ENCODE assay signal across 15 mouse cellular contexts in genomic region chr4:111498751-111499150, GRCm38 (mm10).
DNase-seq lines count a peak whose midpoint lies in the region; ATAC-seq and TF ChIP-seq lines count a peak whose summit lies in the region.
"Had no signal": no experiment of that assay in that cellular context is flagged by ENCODE, and none has a peak within 500 bp of the region (broad histone marks: within the 10 kb centered on the region; RNA-seq: fewer than 3 reads in every experiment).

No protein-coding gene starts in this region.

- no peaks in the 10 kb centered on the region for H3K9me3 ChIP-seq in midbrain, embryonic 13.5 days
- H3K9me3 ChIP-seq: limb, embryonic 15.5 days; stomach, embryonic 15.5 days had no signal

- ATAC-seq in midbrain, embryonic 13.5 days, result no peak

- H3K36me3 ChIP-seq in midbrain, embryonic 13.5 days, result no peaks in the 10 kb centered on the region
- H3K36me3 ChIP-seq: limb, embryonic 15.5 days; stomach, embryonic 15.5 days had no signal

- no peak; the same call in 1 of the 2 replicates for TF ChIP-seq CTCF in layer of hippocampus, adult 2 months (conservative IDR thresholded peaks at IDR 0.05)

- H3K4me2 ChIP-seq in midbrain, embryonic 13.5 days (replicated peaks), result no peak overlapping the region
- H3K4me2 ChIP-seq: limb, embryonic 15.5 days; stomach, embryonic 15.5 days had no signal

- WGBS in midbrain, embryonic 13.5 days, result 73% methylated on average over 3 of the region's 3 CpGs

- H3K4me1 ChIP-seq in midbrain, embryonic 13.5 days (replicated peaks), result no peaks in the 10 kb centered on the region
- H3K4me1 ChIP-seq: limb, embryonic 15.5 days; stomach, embryonic 15.5 days had no signal

- DNase-seq in cerebellum, postnatal 10 days, result peak; percentile 23 to 42
- DNase-seq in cerebellum, adult 11 months, result no peak
- peak; percentile 58 to 82 for DNase-seq in layer of hippocampus, adult 2 months (ENCODE audit: low spot score in 2 of 2)
- peak; percentile 51 to 90 for DNase-seq in left cerebral cortex, adult 8-10 months (ENCODE audit: low spot score in 2 of 2)
- DNase-seq in right cerebral cortex, postnatal 25 days, result peak; percentile 71
- DNase-seq in adrenal gland, postnatal 4 days (ENCODE audit: low spot score in 2 of 2), result no peak
- DNase-seq in gastrocnemius, postnatal 14 days, result no peak
- DNase-seq: cerebellum, adult 9-11 months; heart, adult 2 months; heart, postnatal 14 days; lung, adult 2 months; thymus, postnatal 36 days had no signal

- H3K9ac ChIP-seq in midbrain, embryonic 13.5 days (replicated peaks), result no peak overlapping the region
- H3K9ac ChIP-seq: limb, embryonic 15.5 days; stomach, embryonic 15.5 days had no signal

- intact Hi-C loops in gastrocnemius, postnatal 14 days (cut with DNase I; ENCODE audit: low total_unique reads), result loop anchor here (5.0 kb wide), 1 partner anchor 129 kb away; no protein-coding TSS in a partner anchor

- no peak overlapping the region for H3K4me3 ChIP-seq in layer of hippocampus, adult 2 months
- no peak overlapping the region for H3K4me3 ChIP-seq in midbrain, embryonic 13.5 days (replicated peaks)
- H3K4me3 ChIP-seq: heart, adult 2 months; limb, embryonic 15.5 days; stomach, embryonic 15.5 days had no signal

- H3K27me3 ChIP-seq in midbrain, embryonic 13.5 days, result no peaks in the 10 kb centered on the region
- H3K27me3 ChIP-seq: limb, embryonic 15.5 days; stomach, embryonic 15.5 days had no signal

- H3K27ac ChIP-seq in layer of hippocampus, adult 2 months, result no peak overlapping the region
- no peak overlapping the region for H3K27ac ChIP-seq in midbrain, embryonic 13.5 days
- H3K27ac ChIP-seq: heart, adult 2 months; limb, embryonic 15.5 days; stomach, embryonic 15.5 days had no signal

Comparison
In these comparisons a context has a peak if more than half of its experiments do, and no peak if none do; other contexts are left out.
1. DNase-seq: peak in cerebellum, postnatal 10 days (2 of 2), layer of hippocampus, adult 2 months (2 of 2), left cerebral cortex, adult 8-10 months (2 of 2) and right cerebral cortex, postnatal 25 days (single experiment); none in cerebellum, adult 11 months (single experiment), adrenal gland, postnatal 4 days (0 of 2) and gastrocnemius, postnatal 14 days (single experiment).